Mouse (Mus musculus): ENCODE data around the gene Fam198b. TPM values are rescaled to one million over a fixed set of nuclear protein-coding genes. Genes with fewer than 3 reads are reported as not detected.

The Fam198b gene
- polyA plus RNA-seq, 1 experiment from 2014 or later, result 4.8 TPM

DNA sequence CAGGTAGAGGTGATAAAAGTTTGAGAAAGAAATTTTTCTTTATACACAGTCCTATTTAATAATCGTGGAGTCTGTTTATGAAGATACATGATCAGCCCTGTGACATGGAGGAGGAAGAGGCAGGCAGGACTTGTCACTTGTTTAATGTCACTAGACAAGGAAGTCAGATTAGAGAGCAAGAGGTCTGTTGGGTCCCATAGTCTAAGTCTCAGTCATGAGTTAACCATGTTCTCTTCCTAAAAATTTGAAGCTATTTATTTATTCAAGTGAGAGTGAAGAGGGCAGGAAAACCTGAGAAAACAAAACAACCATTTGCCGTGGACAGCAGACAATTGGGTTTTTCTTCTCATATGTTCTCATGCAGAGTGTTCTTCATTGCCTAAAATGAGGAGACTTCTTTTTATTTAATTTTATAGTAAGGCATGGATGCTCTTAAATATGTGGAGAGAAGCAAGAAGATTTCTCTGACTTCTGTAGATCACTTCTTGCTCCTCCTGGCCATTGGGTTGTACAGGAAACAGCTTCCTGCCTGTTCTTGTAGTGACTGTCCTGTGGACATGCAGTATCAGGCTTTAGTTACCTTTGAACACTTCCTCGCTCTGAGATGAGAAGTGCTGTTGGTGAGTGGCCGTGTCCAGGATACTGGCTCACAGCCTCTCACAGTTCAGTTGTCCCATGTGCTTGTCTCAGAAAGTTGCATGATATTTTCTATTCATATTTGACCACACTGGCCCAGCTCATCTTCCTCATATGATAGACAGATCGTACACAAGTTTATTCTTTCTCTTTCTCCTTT, 22.1 kb downstream of the Fam198b start:
- Histone ChIP-seq H3K9ac (no peak overlapping the region), H3K36me3 (replicated peaks; ENCODE audit: control insufficient read depth, insufficient read depth) (no peaks in the 10 kb centered on the region), H3K4me1 (replicated peaks; ENCODE audit: control insufficient read depth, insufficient read depth, low read length) (peaks cover 9% of the 10 kb centered on the region; the same call in 1 of the 2 replicates), H3K9me3 (ENCODE audit: control insufficient read depth, low read length) (no peaks in the 10 kb centered on the region), H3K27ac (no peak overlapping the region), H3K4me2 (replicated peaks) (no peak overlapping the region), H3K4me3 (replicated peaks; ENCODE audit: low read length) (no peak overlapping the region), H3K27me3 (ENCODE audit: control insufficient read depth, insufficient read depth, low read length) (no peaks in the 10 kb centered on the region)
- DNase-seq (ENCODE audit: low spot score) (no peak), ATAC-seq (ENCODE audit: low FRiP score) (no peak)
- WGBS, result 83% methylated on average over 5 of the region's 5 CpGs

DNA sequence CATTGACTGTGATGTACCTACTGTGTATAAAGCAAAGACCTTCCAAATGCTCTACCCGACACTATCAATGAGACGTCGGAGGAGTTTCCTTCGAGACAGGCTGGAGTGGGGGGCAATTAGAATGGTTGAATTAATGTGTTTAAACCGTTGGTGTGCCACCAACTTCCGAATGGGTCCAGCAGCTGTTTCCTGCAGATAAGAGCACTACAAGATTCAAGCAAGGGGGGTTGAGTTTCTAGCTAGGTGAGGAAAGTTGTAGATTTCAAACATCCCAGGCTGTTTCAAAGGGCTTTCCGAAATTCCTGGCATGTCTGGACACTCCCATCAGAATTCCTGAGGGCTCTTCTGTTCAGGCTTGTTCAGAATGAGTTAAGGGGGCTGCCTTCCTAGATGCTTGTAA, 22.9 kb downstream of the Fam198b start:
- Histone ChIP-seq H3K4me2 (replicated peaks) (no peak overlapping the region), H3K27me3 (ENCODE audit: control insufficient read depth, insufficient read depth, low read length) (no peaks in the 10 kb centered on the region), H3K36me3 (replicated peaks; ENCODE audit: control insufficient read depth, insufficient read depth) (no peaks in the 10 kb centered on the region), H3K4me3 (replicated peaks; ENCODE audit: low read length) (no peak overlapping the region), H3K4me1 (replicated peaks; ENCODE audit: control insufficient read depth, insufficient read depth, low read length) (peaks cover 9% of the 10 kb centered on the region; the same call in 1 of the 2 replicates), H3K9ac (no peak overlapping the region), H3K9me3 (ENCODE audit: control insufficient read depth, low read length) (no peaks in the 10 kb centered on the region), H3K27ac (no peak overlapping the region)
- DNase-seq (ENCODE audit: low spot score), result no peak
- ATAC-seq (ENCODE audit: low FRiP score), result no peak
- WGBS, result 78% methylated on average over 7 of the region's 7 CpGs

DNA sequence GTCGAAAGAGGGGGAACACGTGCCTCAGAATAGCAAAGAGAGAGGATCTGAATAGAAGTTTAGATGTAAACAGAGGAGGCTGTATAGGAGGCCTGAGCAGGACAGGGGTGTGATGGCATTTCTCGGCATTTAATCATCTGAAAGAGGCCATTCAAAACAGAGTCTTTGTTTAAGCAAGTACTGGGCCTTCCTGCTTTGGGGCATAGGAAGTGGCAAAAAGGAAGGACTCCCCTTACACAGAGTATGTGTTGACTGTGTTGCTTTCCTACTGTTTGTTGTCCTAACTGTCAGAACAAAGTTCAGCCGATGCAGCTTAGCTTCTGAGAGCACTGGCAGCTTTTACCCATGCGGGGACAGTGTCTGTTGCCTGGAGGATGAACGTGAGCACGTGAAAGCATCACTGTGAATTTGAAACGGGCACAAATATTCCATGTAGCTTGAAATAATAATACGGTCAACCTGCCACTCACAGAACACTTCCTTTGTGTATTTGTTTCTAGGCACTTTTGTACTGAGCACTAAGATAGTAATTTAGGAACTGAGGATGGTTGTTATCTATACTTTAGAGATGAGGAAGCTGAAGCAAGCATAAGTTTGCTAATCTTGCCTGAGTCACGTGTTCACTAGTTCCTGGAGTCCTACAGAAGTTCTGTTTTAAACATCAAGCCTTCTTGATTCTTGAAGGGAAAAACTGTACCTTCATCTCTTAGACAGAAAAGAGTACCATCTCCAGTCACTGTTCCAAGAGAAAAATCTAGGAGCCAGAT, 26.2 kb downstream of the Fam198b start:
- Histone ChIP-seq H3K9ac (no peak overlapping the region), H3K4me3 (replicated peaks; ENCODE audit: low read length) (no peak overlapping the region), H3K27me3 (ENCODE audit: control insufficient read depth, insufficient read depth, low read length) (no peaks in the 10 kb centered on the region), H3K36me3 (replicated peaks; ENCODE audit: control insufficient read depth, insufficient read depth) (no peaks in the 10 kb centered on the region), H3K9me3 (ENCODE audit: control insufficient read depth, low read length) (no peaks in the 10 kb centered on the region), H3K4me2 (replicated peaks) (no peak overlapping the region), H3K27ac (no peak overlapping the region), H3K4me1 (replicated peaks; ENCODE audit: control insufficient read depth, insufficient read depth, low read length) (no peaks in the 10 kb centered on the region)
- ATAC-seq (ENCODE audit: low FRiP score) (no peak), DNase-seq (ENCODE audit: low spot score) (no peak)
- WGBS, result 51% methylated on average over 10 of the region's 10 CpGs

DNA sequence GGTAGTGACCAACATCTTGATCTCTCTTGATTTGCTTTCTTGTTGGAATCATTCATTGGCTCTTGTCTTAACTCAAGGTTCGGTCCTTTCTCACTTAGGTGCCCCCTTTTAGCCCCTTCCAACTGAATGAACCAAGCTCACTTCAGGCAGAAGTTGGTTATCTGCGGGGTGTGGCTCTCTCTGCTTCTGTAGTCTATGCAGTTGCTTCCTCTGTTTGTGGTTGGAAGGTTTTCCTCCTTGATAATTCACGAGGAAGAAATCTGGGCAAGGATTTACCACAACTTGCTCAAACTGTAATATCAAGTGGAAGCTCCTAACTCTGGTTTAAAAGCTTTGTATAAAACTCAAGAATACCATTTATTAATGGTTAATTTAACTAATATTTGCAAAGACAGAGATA, 26.8 kb downstream of the Fam198b start:
- Histone ChIP-seq H3K4me1 (replicated peaks; ENCODE audit: control insufficient read depth, insufficient read depth, low read length) (no peaks in the 10 kb centered on the region), H3K9ac (no peak overlapping the region), H3K4me2 (replicated peaks) (no peak overlapping the region), H3K27ac (no peak overlapping the region), H3K4me3 (replicated peaks; ENCODE audit: low read length) (no peak overlapping the region), H3K36me3 (replicated peaks; ENCODE audit: control insufficient read depth, insufficient read depth) (no peaks in the 10 kb centered on the region), H3K27me3 (ENCODE audit: control insufficient read depth, insufficient read depth, low read length) (no peaks in the 10 kb centered on the region), H3K9me3 (ENCODE audit: control insufficient read depth, low read length) (no peaks in the 10 kb centered on the region)
- ATAC-seq (ENCODE audit: low FRiP score) (no peak), DNase-seq (ENCODE audit: low spot score) (no peak)
- WGBS, result 83% methylated on average over 3 of the region's 3 CpGs

DNA sequence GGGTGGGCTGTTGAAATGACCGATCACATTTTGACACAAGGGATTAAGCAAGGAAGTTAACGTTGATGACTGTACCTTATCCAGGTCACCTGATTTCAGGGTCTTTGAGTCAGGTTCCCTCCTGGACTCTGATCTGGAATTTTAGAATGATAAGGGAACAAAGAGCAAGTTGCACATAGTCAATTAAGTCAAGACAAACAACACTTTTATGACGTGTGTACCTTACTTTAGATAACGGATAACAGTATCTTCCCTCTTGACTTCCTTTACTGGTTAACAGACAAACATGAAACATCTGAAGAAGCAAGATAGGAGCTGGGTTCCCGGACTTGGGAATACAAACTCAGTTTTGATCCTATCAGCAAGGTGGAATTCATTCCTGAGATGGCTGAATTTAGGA, 29.7 kb downstream of the Fam198b start:
- H3K4me1 ChIP-seq (replicated peaks; ENCODE audit: control insufficient read depth, insufficient read depth, low read length), result no peaks in the 10 kb centered on the region
- H3K9me3 ChIP-seq (ENCODE audit: control insufficient read depth, low read length), result no peaks in the 10 kb centered on the region
- H3K9ac ChIP-seq, result no peak overlapping the region
- H3K27me3 ChIP-seq (ENCODE audit: control insufficient read depth, insufficient read depth, low read length), result no peaks in the 10 kb centered on the region
- H3K4me3 ChIP-seq (replicated peaks; ENCODE audit: low read length), result no peak overlapping the region
- no peaks in the 10 kb centered on the region for H3K36me3 ChIP-seq (replicated peaks; ENCODE audit: control insufficient read depth, insufficient read depth)
- WGBS, result 92% methylated on average over 5 of the region's 5 CpGs
- DNase-seq (ENCODE audit: low spot score), result no peak
- ATAC-seq (ENCODE audit: low FRiP score), result no peak
- no peak overlapping the region for H3K4me2 ChIP-seq (replicated peaks)
- H3K27ac ChIP-seq, result no peak overlapping the region

DNA sequence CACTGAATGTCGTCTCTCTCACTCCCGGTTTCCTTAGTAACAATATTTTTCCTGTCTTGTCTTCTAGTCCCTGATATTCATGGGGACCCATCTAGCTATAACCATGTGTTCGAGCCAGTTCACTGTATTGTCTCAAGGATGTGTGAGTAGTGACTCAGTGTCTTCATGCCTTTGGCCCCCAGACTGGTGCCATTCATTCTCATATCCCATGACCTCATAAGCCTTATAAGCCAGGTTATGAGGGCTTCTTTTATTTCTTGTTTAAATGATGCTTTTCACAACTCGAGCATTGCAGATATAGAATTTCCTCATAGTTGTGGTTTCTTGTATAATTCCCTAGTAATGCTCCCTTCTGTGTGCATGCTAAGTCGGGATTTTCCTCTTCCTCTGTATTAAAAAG, 31.9 kb downstream of the Fam198b start:
- ATAC-seq (ENCODE audit: low FRiP score), result no peak
- Histone ChIP-seq H3K27me3 (ENCODE audit: control insufficient read depth, insufficient read depth, low read length) (no peaks in the 10 kb centered on the region), H3K4me2 (replicated peaks) (no peak overlapping the region), H3K9ac (no peak overlapping the region), H3K4me3 (replicated peaks; ENCODE audit: low read length) (no peak overlapping the region), H3K9me3 (ENCODE audit: control insufficient read depth, low read length) (no peaks in the 10 kb centered on the region), H3K4me1 (replicated peaks; ENCODE audit: control insufficient read depth, insufficient read depth, low read length) (no peaks in the 10 kb centered on the region), H3K36me3 (replicated peaks; ENCODE audit: control insufficient read depth, insufficient read depth) (no peaks in the 10 kb centered on the region), H3K27ac (no peak overlapping the region)
- no peak for DNase-seq (ENCODE audit: low spot score)
- WGBS, result 90% methylated on average over 5 of the region's 5 CpGs

DNA sequence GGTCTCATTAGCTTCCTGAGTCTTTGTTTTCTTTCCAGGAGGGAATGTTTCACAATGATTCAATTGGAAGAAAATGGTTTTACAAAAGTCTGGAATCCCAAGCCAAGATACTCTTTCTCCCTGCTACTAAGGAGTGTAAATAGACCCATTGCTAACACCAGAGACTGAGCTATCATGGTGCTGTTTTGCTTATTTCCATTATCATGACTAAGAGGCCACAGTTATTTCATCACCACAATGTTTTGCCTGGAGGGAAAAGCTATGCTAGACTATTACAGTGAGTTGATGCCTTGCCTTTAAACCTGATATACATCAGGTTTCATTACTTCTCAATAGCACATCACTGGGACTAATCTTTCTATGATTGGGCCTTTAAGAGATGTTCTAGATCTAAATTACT, 34.4 kb downstream of the Fam198b start:
- Histone ChIP-seq H3K4me3 (replicated peaks; ENCODE audit: low read length) (no peak overlapping the region), H3K9me3 (ENCODE audit: control insufficient read depth, low read length) (no peaks in the 10 kb centered on the region), H3K9ac (no peak overlapping the region), H3K27ac (no peak overlapping the region), H3K4me2 (replicated peaks) (no peak overlapping the region), H3K4me1 (replicated peaks; ENCODE audit: control insufficient read depth, insufficient read depth, low read length) (no peaks in the 10 kb centered on the region), H3K27me3 (ENCODE audit: control insufficient read depth, insufficient read depth, low read length) (no peaks in the 10 kb centered on the region), H3K36me3 (replicated peaks; ENCODE audit: control insufficient read depth, insufficient read depth) (no peaks in the 10 kb centered on the region)
- DNase-seq (ENCODE audit: low spot score) (no peak), ATAC-seq (ENCODE audit: low FRiP score) (no peak)

DNA sequence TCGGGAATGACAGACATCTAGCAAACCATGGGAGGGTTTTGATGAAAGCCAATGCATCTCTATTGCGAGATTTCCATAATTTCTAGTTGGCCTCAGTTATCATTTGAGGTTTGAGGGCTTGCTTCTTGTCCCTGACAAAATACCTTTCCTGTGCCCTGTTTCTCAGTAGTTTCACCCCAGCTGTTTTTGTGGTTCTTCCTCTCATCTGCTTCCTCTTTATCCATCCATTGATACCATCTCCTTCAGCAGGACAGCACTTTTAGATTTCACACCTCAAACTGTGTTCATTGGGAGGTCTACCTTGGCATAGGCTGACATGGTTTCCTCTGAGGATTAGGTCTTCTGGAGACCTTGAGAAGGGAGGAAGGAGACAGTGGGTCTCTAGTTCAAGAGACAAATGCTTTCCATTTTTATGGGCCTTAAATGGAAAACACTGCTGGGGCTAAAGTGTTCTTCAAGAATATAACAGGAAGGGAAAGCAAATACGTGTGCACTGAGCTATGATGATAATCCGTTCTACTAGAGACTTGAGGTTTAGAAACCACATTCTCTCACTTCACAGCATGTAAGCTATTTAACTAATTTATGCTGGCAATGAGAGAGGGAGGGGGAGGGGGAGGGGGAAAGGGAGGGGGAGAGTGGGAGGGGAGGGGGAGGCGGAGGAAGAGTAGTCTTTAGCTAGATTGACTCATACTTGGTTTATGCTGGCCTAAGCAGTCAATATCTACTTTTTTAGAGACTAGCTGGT, 41.8 kb downstream of the Fam198b start:
- no peak overlapping the region for H3K4me2 ChIP-seq (replicated peaks)
- no peak overlapping the region for H3K4me3 ChIP-seq (replicated peaks; ENCODE audit: low read length)
- H3K27me3 ChIP-seq (ENCODE audit: control insufficient read depth, insufficient read depth, low read length), result no peaks in the 10 kb centered on the region
- DNase-seq (ENCODE audit: low spot score) (no peak), ATAC-seq (ENCODE audit: low FRiP score) (no peak)
- H3K9me3 ChIP-seq (ENCODE audit: control insufficient read depth, low read length), result no peaks in the 10 kb centered on the region
- 0 out of 2 replicates have a peak, but pooled peaks cover 2% of the 10 kb centered on the region for H3K4me1 ChIP-seq (replicated peaks; ENCODE audit: control insufficient read depth, insufficient read depth, low read length)
- 65% methylated on average over 5 of the region's 5 CpGs for WGBS
- H3K27ac ChIP-seq, result no peak overlapping the region
- H3K9ac ChIP-seq, result no peak overlapping the region
- H3K36me3 ChIP-seq (replicated peaks; ENCODE audit: control insufficient read depth, insufficient read depth), result no peaks in the 10 kb centered on the region

DNA sequence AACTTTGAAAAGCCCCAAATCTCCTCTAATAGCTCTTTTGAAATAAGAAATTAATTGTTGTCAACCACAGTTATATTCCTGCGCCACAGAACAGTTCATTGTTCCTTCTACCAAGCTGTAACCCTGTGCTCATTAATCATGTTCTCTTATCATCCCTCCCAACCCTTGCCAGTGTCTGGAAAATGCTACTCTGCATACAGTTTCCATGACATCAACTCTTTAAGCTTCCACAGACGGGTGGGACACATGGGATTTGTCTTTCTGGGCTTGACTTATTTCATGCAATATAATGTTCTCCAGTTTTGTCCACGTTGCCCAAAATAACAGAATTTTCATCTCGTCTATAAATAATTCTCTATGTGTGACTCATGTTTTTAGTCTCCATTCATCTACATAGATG, 42.7 kb downstream of the Fam198b start:
- Histone ChIP-seq H3K9me3 (ENCODE audit: control insufficient read depth, low read length) (no peaks in the 10 kb centered on the region), H3K4me1 (replicated peaks; ENCODE audit: control insufficient read depth, insufficient read depth, low read length) (0 out of 2 replicates have a peak, but pooled peaks cover 3% of the 10 kb centered on the region), H3K27ac (no peak overlapping the region), H3K4me2 (replicated peaks) (no peak overlapping the region), H3K4me3 (replicated peaks; ENCODE audit: low read length) (no peak overlapping the region), H3K9ac (no peak overlapping the region), H3K27me3 (ENCODE audit: control insufficient read depth, insufficient read depth, low read length) (no peaks in the 10 kb centered on the region), H3K36me3 (replicated peaks; ENCODE audit: control insufficient read depth, insufficient read depth) (no peaks in the 10 kb centered on the region)
- DNase-seq (ENCODE audit: low spot score) (no peak), ATAC-seq (ENCODE audit: low FRiP score) (no peak)
- 54% methylated on average over 4 of the region's 4 CpGs for WGBS

Data from hindbrain, embryonic 14.5 days (tissue).